Mouse (Mus musculus): ENCODE data around the gene Theg. TPM values are rescaled to one million over a fixed set of nuclear protein-coding genes. Genes with fewer than 3 reads are reported as not detected.

Theg gene
- total and polyA plus RNA-seq, 2 experiments = not detected

- no peaks in the 10 kb centered on the region for H3K4me1 ChIP-seq (ENCODE audit: control insufficient read depth, insufficient read depth, low read length)
- H3K79me2 ChIP-seq (ENCODE audit: control insufficient read depth, insufficient read depth, low read length) = no peaks in the 10 kb centered on the region
- 85% methylated on average over 6 of the region's 6 CpGs for WGBS
- no peak for TF ChIP-seq POLR2A (IDR thresholded peaks at IDR 0.05; ENCODE audit: extremely low read depth, insufficient read depth, low read length)
- TF ChIP-seq CTCF (IDR thresholded peaks at IDR 0.05; ENCODE audit: low read depth, low read length) = no peak
- peaks cover 2% of the 10 kb centered on the region; the same call in 1 of the 2 replicates for H3K36me3 ChIP-seq (ENCODE audit: control insufficient read depth, insufficient read depth, low read length)
- DNase-seq (ENCODE audit: extremely low read depth, low read depth, low spot score) = no peak
- H3K9ac ChIP-seq (ENCODE audit: low read depth, low read length) = no peak overlapping the region
- H3K4me3 ChIP-seq (ENCODE audit: insufficient read depth, low read depth, low read length) = no peak overlapping the region
- no peak overlapping the region for H3K27ac ChIP-seq (replicated peaks; ENCODE audit: insufficient read depth, low read depth, low read length)
- H3K27me3 ChIP-seq (ENCODE audit: control insufficient read depth, insufficient read depth, low read length) = no peaks in the 10 kb centered on the region
These were observed 59.7 kb downstream of the Theg start for GRCm38 (mm10) chr10:79527453-79527845.

- H3K79me2 ChIP-seq (ENCODE audit: control insufficient read depth, insufficient read depth, low read length) = no peaks in the 10 kb centered on the region
- TF ChIP-seq CTCF (IDR thresholded peaks at IDR 0.05; ENCODE audit: low read depth, low read length) (no peak), POLR2A (IDR thresholded peaks at IDR 0.05; ENCODE audit: extremely low read depth, insufficient read depth, low read length) (no peak)
- H3K27me3 ChIP-seq (ENCODE audit: control insufficient read depth, insufficient read depth, low read length) = no peaks in the 10 kb centered on the region
- no peak overlapping the region for H3K27ac ChIP-seq (replicated peaks; ENCODE audit: insufficient read depth, low read depth, low read length)
- no peak overlapping the region for H3K4me3 ChIP-seq (ENCODE audit: insufficient read depth, low read depth, low read length)
- peaks cover 2% of the 10 kb centered on the region; the same call in 1 of the 2 replicates for H3K36me3 ChIP-seq (ENCODE audit: control insufficient read depth, insufficient read depth, low read length)
- no peaks in the 10 kb centered on the region for H3K4me1 ChIP-seq (ENCODE audit: control insufficient read depth, insufficient read depth, low read length)
- DNase-seq (ENCODE audit: extremely low read depth, low read depth, low spot score) = no peak
- WGBS = 88% methylated on average over 12 of the region's 12 CpGs
- no peak overlapping the region for H3K9ac ChIP-seq (ENCODE audit: low read depth, low read length)
These were observed 60.3 kb downstream of the Theg start for GRCm38 (mm10) chr10:79526661-79527452.

Other genes starting within 250 kb of the Theg start
- not detected in 2 replicates for gene Vmn2r82, start 230.8 kb downstream of the Theg start, total RNA-seq (2014; rRNA removed)
- gene Vmn2r82, start 230.8 kb downstream of the Theg start, polyA plus RNA-seq (2012; rRNA removed) = not detected in 2 replicates
- not detected in 2 replicates for gene Vmn2r83, start 118.6 kb downstream of the Theg start, total RNA-seq (2014; rRNA removed)
- gene Vmn2r83, start 118.6 kb downstream of the Theg start, polyA plus RNA-seq (2012; rRNA removed) = not detected in 2 replicates
- 16.2 and 32.2 TPM in 2 replicates for gene Plpp2, start 53.5 kb downstream of the Theg start, total RNA-seq (2014; rRNA removed)
- gene Plpp2, start 53.5 kb downstream of the Theg start, polyA plus RNA-seq (2012; rRNA removed) = 29.9 and 33.7 TPM in 2 replicates
- gene Mier2, start 32.1 kb downstream of the Theg start, total RNA-seq (2014; rRNA removed) = 5.9 and 8.2 TPM in 2 replicates
- 22.2 and 35.3 TPM in 2 replicates for gene Mier2, start 32.1 kb downstream of the Theg start, polyA plus RNA-seq (2012; rRNA removed)
- gene C2cd4c, start 26.7 kb upstream of the Theg start, total RNA-seq (2014; rRNA removed) = not detected in 2 replicates
- gene C2cd4c, start 26.7 kb upstream of the Theg start, polyA plus RNA-seq (2012; rRNA removed) = 0.06 and 0.10 TPM in 2 replicates
- gene Shc2, start 50.6 kb upstream of the Theg start, total RNA-seq (2014; rRNA removed) = 0.07 and 0.09 TPM in 2 replicates
- gene Shc2, start 50.6 kb upstream of the Theg start, polyA plus RNA-seq (2012; rRNA removed) = 0.07 and 0.10 TPM in 2 replicates
- gene Odf3l2, start 58.4 kb upstream of the Theg start, total RNA-seq (2014; rRNA removed) = not detected in 2 replicates
- gene Odf3l2, start 58.4 kb upstream of the Theg start, polyA plus RNA-seq (2012; rRNA removed) = not detected in 2 replicates
- gene Madcam1, start 77.2 kb upstream of the Theg start, total RNA-seq (2014; rRNA removed) = 0.60 TPM in 1 of 2 replicates, not detected in the other
- gene Madcam1, start 77.2 kb upstream of the Theg start, polyA plus RNA-seq (2012; rRNA removed) = not detected in 2 replicates
- 18.2 and 24.4 TPM in 2 replicates for gene Tpgs1, start 82.0 kb upstream of the Theg start, total RNA-seq (2014; rRNA removed)
- gene Tpgs1, start 82.0 kb upstream of the Theg start, polyA plus RNA-seq (2012; rRNA removed) = 48.5 and 58.9 TPM in 2 replicates
- 82.1 and 91.1 TPM in 2 replicates for gene Cdc34, start 94.9 kb upstream of the Theg start, total RNA-seq (2014; rRNA removed)
- gene Cdc34, start 94.9 kb upstream of the Theg start, polyA plus RNA-seq (2012; rRNA removed) = 215 and 222 TPM in 2 replicates
- 0.09 and 0.34 TPM in 2 replicates for gene Gzmm, start 101.7 kb upstream of the Theg start, total RNA-seq (2014; rRNA removed)
- 0.09 and 0.37 TPM in 2 replicates for gene Gzmm, start 101.7 kb upstream of the Theg start, polyA plus RNA-seq (2012; rRNA removed)
- 652 and 839 TPM in 2 replicates for gene Bsg, start 117.2 kb upstream of the Theg start, total RNA-seq (2014; rRNA removed)
- 523 and 643 TPM in 2 replicates for gene Bsg, start 117.2 kb upstream of the Theg start, polyA plus RNA-seq (2012; rRNA removed)
- 0.09 and 0.13 TPM in 2 replicates for gene Hcn2, start 129.3 kb upstream of the Theg start, total RNA-seq (2014; rRNA removed)
- 0.45 and 0.67 TPM in 2 replicates for gene Hcn2, start 129.3 kb upstream of the Theg start, polyA plus RNA-seq (2012; rRNA removed)
- 7.7 and 12.8 TPM in 2 replicates for gene Polrmt, start 159.2 kb upstream of the Theg start, total RNA-seq (2014; rRNA removed)
- 32.7 and 42.4 TPM in 2 replicates for gene Polrmt, start 159.2 kb upstream of the Theg start, polyA plus RNA-seq (2012; rRNA removed)
- gene Fgf22, start 167.7 kb upstream of the Theg start, total RNA-seq (2014; rRNA removed) = not detected in 2 replicates
- not detected in 2 replicates for gene Fgf22, start 167.7 kb upstream of the Theg start, polyA plus RNA-seq (2012; rRNA removed)
- 7.6 and 11.7 TPM in 2 replicates for gene Rnf126, start 179.6 kb upstream of the Theg start, total RNA-seq (2014; rRNA removed)
- 65.1 and 70.6 TPM in 2 replicates for gene Rnf126, start 179.6 kb upstream of the Theg start, polyA plus RNA-seq (2012; rRNA removed)
- 0.09 and 0.27 TPM in 2 replicates for gene Fstl3, start 189.9 kb upstream of the Theg start, total RNA-seq (2014; rRNA removed)
- 0.18 and 0.60 TPM in 2 replicates for gene Fstl3, start 189.9 kb upstream of the Theg start, polyA plus RNA-seq (2012; rRNA removed)
- not detected in 2 replicates for gene Prss57, start 203.6 kb upstream of the Theg start, total RNA-seq (2014; rRNA removed)
- gene Prss57, start 203.6 kb upstream of the Theg start, polyA plus RNA-seq (2012; rRNA removed) = not detected in 2 replicates
- gene Palm, start 206.2 kb upstream of the Theg start, total RNA-seq (2014; rRNA removed) = 0.81 and 0.92 TPM in 2 replicates
- 1.9 and 3.0 TPM in 2 replicates for gene Palm, start 206.2 kb upstream of the Theg start, polyA plus RNA-seq (2012; rRNA removed)
- gene Misp, start 233.7 kb upstream of the Theg start, total RNA-seq (2014; rRNA removed) = 0.18 and 0.40 TPM in 2 replicates
- 0.16 and 0.51 TPM in 2 replicates for gene Misp, start 233.7 kb upstream of the Theg start, polyA plus RNA-seq (2012; rRNA removed)